Mouse (Mus musculus) inflammation-experienced regulatory T-cells, adult 6 months (primary cell): ENCODE results near the gene Ube2j1. TPM values are rescaled to one million over a fixed set of nuclear protein-coding genes. Genes with fewer than 3 reads are reported as not detected.

ENCODE experiments used
- ATAC-seq: one replicate; pipeline ENCODE4 v1.8.0; 2017
- polyA plus RNA-seq, 3 experiments: library from polyadenylated mRNA; unstranded; fragments of 100-300 nt; shearing (Covaris generic); gene quantifications; one replicate each; pipeline ENCODE4 v1.2.1; 2017

Ube2j1 gene
- polyA plus RNA-seq, 3 experiments from 2014 or later, result 33.3 to 58.4 (median 41.7) TPM

DNA sequence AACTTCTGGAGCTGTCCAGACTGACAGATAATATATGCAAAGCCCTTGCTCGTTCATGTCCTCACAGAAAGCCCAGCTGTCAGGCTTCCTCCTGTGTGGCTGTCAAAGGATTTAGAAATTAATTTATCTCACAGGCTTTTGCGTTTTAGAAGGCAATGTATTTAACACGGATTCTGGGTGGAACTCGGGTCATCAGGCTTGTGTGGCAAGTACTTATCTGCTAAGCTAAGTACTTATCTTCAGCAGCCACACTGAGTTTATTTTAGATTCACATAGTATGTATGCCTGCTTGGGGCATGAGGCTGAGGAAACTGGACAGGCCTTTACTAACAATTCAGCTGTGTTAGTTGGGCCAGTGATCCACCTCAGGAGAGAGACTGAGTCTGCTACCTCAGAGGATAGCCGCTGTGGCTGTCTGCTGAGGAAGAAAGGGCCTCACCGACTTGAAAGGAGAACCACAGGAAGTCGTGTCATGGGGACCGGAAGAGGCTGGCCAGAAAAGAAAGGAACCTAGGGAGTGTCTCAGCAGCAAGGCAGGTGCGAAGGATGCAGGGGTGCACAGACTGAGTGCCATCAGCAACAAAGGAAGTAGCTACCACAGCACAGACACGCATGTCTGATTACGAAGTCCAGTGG lies 41.4 kb downstream of the Ube2j1 start:
- ATAC-seq, result peak; percentile 97

DNA sequence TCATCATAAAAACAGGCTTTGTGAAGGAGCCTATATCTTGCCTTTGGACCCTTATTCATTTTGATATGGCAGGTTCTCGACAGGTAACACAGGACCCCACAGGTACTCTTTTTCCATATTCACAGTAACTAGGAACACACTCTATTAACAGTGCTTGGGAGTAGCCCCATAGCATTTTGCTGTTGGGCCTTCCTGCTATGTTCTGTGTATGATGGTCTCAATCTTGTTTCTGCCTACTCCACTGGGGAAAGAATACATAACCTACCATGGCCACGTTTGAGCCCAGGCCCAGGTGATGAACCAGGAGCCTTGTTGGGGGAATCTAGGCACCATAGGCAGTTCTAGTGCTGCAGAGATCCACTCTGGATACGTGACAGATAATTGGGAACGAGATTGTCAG lies 43.2 kb downstream of the Ube2j1 start:
- no peak for ATAC-seq

DNA sequence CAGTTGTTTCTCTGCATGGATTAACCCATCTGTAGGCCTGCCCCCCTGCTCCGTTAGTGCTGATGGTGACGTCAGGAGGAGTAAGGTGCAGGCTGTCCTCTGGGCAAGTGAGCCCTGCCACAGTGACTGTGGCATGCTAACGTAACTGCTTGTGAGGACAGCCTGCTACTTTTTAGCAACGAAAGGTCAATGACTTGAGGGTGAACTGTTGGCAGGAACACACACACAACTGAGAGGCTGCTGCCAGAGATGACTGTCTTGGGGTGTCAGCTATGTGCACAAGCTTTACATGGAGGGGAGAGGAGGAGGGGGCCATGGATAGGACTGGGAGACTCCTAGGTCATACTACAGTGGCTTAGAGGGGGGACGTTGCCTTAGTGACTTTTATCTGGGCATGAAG lies 43.6 kb downstream of the Ube2j1 start:
- no peak for ATAC-seq

DNA sequence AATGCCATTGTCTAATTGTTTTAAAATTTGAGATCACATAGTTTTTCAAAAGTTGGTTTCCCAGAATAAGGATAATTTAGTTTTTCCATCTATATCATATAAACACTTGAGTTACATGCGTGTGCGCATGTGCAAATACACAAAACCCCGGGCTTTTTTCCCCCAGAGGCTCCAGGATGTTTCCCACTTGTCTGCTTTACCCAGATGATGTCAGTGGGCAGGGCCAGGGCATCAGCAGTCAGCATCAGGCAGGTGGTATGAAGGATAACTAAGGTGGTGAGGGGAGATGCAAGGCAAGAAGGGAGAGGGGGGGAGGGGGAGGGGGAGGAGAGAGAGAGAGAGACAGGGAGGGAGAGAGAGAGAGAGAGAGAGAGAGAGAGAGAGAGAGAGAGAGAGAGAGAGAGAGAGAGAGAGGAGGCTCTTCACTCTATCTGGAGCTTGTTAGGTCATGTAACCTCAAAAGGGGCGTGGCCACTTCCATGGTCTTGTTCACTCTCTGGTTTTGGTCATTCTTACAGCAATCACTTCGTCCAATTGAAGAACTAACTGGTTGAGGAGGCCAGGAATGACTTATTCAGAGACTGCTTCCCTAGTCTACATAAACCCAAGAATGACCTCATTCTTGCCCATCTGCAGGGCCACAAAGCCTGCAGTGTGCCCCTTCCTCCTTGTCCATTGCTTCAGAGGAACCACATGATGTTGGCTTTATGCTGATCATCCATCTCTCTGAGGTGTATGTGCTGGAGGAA lies 44.7 kb downstream of the Ube2j1 start:
- ATAC-seq, result no peak

DNA sequence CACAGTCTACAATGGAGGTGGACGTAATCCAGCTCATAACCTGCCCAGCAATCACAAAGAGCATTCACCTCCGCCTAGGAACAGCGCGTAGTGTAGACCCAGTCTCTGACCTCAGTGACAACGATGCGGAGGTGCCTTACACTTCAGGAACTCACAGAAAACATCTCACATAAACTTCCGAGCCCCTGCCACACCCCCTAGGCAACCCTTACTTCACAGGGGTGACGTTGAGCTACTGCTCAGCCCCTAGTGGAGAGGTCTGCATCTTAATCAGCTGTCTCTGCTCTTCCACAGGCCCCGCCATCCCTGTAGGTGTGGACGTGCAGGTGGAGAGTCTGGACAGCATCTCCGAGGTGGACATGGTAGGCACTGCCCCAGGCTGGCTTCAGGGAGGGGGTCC lies 45.9 kb downstream of the Ube2j1 start:
- ATAC-seq, result peak; percentile 33

DNA sequence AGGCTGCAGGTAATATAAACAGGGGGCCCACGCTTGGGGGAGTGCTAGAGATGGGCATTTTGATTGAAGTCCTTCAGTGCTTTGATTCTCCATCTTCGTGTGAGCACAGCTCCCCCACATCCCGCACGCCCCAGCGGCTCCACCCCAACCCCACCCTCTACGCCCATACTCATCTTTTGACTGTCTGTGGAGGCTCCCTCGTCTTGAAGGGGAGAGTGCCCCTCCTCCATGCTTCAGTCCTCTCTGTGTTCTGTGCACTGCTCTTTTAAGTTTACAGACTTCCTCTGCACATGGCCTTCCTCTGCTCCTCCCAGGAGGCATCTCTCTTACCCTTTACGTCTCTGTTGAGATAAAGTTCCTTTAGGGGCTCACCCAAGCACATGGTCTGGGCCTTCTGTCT lies 46.5 kb downstream of the Ube2j1 start:
- ATAC-seq, result peak; percentile 42

DNA sequence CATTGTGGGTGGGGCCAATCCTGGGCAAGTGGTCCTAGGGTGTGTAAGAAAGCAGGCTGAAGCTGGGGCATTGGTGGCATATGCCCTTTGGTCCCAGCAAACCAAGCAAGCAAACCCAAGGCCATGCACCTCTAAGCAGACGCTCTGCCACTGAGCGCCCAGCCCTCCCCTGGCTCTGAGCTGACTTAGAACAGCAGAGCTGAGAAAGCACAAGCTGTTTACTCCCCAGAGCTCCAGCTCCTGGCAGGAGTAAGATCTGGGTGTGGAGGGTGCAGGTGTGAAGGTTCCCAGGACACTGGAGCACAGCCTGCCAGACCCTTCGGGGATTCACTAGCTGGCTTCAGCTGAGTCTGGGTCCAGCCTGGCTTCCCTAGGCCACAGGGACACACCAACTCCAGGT lies 47.3 kb downstream of the Ube2j1 start:
- ATAC-seq, result no peak

DNA sequence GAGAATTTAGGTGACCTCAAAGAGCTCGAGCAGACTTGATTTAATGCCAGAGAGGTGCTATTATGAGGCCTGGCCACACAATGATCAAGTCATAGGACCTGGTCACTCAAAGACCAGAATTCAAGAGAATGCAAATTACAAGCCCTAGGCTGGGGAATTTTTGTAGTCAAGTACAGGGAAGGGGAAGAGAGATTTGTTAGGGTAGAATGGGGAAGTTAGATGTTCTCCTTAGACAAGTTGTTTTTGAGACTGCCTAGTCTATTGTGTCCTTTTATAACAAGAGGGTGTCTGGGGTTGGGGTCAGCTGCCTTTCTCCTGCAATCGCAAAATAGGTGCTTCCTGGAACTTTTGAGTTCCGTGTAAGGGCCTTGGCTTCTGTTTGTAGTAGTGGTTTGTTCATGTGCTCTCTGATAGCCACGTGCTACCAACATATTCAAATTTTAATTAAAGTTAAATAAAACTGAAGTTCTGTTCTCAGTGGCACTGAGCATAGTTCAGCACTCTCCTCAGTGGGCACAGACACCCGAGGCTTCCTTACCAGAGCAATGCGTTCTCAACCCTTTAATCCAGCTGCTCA lies 68.0 kb downstream of the Ube2j1 start:
- ATAC-seq, result no peak

Other genes with a start within 250 kb of the Ube2j1 start
- 10 to 100 TPM; 61.9 to 82.1 (median 71.3) TPM for gene Lyrm2, start 231.2 kb upstream of the Ube2j1 start, polyA plus RNA-seq
- 1 to 10 TPM; 1.2 to 2.9 (median 2.7) TPM for gene Ankrd6, start 80.6 kb upstream of the Ube2j1 start, polyA plus RNA-seq
- gene Rragd, start 48.4 kb upstream of the Ube2j1 start, polyA plus RNA-seq, result 1 to 10 TPM in 2 of 3 experiments, under 1 TPM in 1; 0.62 to 5.4 (median 4.2) TPM
- gene Gabrr2, start 31.6 kb downstream of the Ube2j1 start, polyA plus RNA-seq, result 10 to 100 TPM in 2 of 3 experiments, under 1 TPM in 1; 0.35 to 12.9 (median 12.9) TPM
- gene Gabrr1, start 101.1 kb downstream of the Ube2j1 start, polyA plus RNA-seq, result not detected
- not detected for gene Pm20d2, start 158.3 kb downstream of the Ube2j1 start, polyA plus RNA-seq
- gene Srsf12, start 177.6 kb downstream of the Ube2j1 start, polyA plus RNA-seq, result 1 to 10 TPM; 1.4 to 4.2 (median 3.5) TPM